Mouse (Mus musculus): ENCODE measurements around the gene Setd5. TPM values are rescaled to one million over a fixed set of nuclear protein-coding genes. Genes with fewer than 3 reads are reported as not detected.
A peak's percentile ranks its signal among the peaks of the same experiment; 100 is the strongest.

The Setd5 gene
- polyA plus RNA-seq, 1 experiment, result 63.7 TPM

DNA sequence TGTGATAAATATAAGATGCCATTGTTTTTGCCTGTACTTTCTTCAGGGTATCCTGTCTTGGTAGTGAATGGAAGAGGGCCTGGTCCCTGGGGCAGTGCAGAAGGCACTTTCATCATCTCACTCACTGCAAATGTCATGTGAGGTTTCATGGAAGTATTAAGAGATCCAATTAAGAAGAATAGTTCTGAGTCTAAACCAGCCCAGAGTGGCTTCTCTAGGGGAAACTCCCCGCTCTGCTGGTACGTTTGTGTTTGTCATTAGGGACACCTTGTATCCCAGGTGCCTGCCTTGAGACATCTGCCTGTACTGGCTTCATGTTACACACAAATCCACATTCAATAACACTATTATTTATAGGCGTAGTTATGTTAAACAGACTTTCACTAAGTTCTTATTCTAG is 32.2 kb downstream of the Setd5 start:
- H3K4me3 ChIP-seq (ENCODE audit: insufficient read depth, low read length), result no peak overlapping the region
- TF ChIP-seq POLR2A (IDR thresholded peaks at IDR 0.05; ENCODE audit: borderline replicate concordance, low read depth, low read length) (no peak), CTCF (IDR thresholded peaks at IDR 0.05; ENCODE audit: low read depth, low read length) (no peak)
- no peak overlapping the region for H3K27ac ChIP-seq (ENCODE audit: insufficient read depth, low read depth, low read length)
- no peaks in the 10 kb centered on the region for H3K4me1 ChIP-seq (ENCODE audit: control insufficient read depth, insufficient read depth, low read length)

DNA sequence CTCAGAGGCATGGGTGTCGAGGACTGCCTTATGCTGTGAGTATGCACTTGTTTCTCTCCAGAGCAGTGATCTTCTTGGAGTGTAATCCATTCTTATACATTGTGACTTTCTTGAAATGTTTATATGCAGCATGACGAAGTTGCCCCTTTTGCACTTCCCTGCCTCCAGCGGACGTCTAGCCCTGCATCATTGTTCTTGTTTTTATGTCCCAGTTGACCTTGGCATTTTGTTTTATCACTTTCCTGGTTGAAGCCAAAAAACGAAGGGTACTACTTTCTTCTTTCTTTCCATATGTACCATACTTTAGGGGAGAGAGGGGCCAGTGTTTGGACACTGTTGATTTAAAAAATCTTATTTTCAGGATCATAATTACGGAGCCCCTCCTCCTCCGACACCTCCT is 32.8 kb downstream of the Setd5 start:
- Histone ChIP-seq H3K27ac (ENCODE audit: insufficient read depth, low read depth, low read length) (no peak overlapping the region), H3K4me3 (ENCODE audit: insufficient read depth, low read length) (no peak overlapping the region), H3K4me1 (ENCODE audit: control insufficient read depth, insufficient read depth, low read length) (no peaks in the 10 kb centered on the region)
- TF ChIP-seq CTCF (IDR thresholded peaks at IDR 0.05; ENCODE audit: low read depth, low read length), result no peak
- TF ChIP-seq POLR2A (IDR thresholded peaks at IDR 0.05; ENCODE audit: borderline replicate concordance, low read depth, low read length), result no peak

DNA sequence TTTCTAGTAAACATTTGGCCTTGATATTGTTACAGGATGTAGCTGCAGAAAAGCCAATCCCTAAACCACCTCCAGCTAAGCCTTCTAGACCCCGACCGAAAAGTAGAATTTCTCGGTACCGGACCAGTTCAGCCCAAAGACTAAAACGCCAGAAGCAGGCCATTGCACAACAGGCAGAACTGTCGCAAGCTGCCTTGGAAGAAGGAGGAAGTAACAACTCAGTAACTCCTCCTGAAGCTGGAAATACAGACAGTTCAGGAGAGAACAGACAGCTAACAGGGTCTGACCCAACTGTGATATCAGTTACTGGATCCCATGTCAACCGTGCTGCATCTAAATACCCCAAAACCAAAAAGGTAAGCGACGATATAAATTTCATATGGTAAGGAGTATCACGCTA is 43.6 kb downstream of the Setd5 start:
- Histone ChIP-seq H3K27ac (ENCODE audit: insufficient read depth, low read depth, low read length) (0 out of 2 replicates have a peak overlapping the region, but pooled peaks have one; percentile 41), H3K4me3 (ENCODE audit: insufficient read depth, low read length) (no peak overlapping the region), H3K4me1 (ENCODE audit: control insufficient read depth, insufficient read depth, low read length) (peaks cover 2% of the 10 kb centered on the region)
- no peak for TF ChIP-seq CTCF (IDR thresholded peaks at IDR 0.05; ENCODE audit: low read depth, low read length)
- no peak for TF ChIP-seq POLR2A (IDR thresholded peaks at IDR 0.05; ENCODE audit: borderline replicate concordance, low read depth, low read length)

DNA sequence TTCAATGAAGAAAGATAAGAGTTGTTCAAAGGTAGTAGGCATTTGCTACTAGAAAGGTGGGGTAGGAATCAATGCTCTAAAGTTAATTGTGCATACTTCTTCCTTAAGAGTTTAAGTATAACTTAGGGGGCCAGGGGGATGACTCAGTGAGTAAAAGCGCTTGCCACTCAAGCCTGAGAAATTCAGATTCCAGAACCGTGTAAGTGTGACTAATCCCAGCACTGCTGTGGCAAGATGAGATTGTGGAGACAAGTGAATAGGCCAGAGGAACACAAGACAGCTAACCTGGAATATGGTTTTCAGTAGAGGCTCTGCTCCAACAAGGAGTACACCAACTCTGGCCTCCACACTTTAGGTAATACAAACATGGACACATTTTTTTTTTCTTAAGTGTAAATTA is 56.2 kb downstream of the Setd5 start:
- H3K4me3 ChIP-seq (ENCODE audit: insufficient read depth, low read length), result no peak overlapping the region
- H3K27ac ChIP-seq (ENCODE audit: insufficient read depth, low read depth, low read length), result no peak overlapping the region
- TF ChIP-seq CTCF (IDR thresholded peaks at IDR 0.05; ENCODE audit: low read depth, low read length) (no peak), POLR2A (IDR thresholded peaks at IDR 0.05; ENCODE audit: borderline replicate concordance, low read depth, low read length) (no peak)
- 0 out of 2 replicates have a peak, but pooled peaks cover under 1% of the 10 kb centered on the region for H3K4me1 ChIP-seq (ENCODE audit: control insufficient read depth, insufficient read depth, low read length)

- Histone ChIP-seq H3K27ac (ENCODE audit: insufficient read depth, low read depth, low read length) (no peak overlapping the region), H3K4me1 (ENCODE audit: control insufficient read depth, insufficient read depth, low read length) (peaks cover 7% of the 10 kb centered on the region), H3K4me3 (ENCODE audit: insufficient read depth, low read length) (no peak overlapping the region)
- no peak for TF ChIP-seq CTCF (IDR thresholded peaks at IDR 0.05; ENCODE audit: low read depth, low read length)
- TF ChIP-seq POLR2A (IDR thresholded peaks at IDR 0.05; ENCODE audit: borderline replicate concordance, low read depth, low read length), result no peak
These were observed 64.4 kb downstream of the Setd5 start for GRCm38 (mm10) chr6:113141389-113142094.

DNA sequence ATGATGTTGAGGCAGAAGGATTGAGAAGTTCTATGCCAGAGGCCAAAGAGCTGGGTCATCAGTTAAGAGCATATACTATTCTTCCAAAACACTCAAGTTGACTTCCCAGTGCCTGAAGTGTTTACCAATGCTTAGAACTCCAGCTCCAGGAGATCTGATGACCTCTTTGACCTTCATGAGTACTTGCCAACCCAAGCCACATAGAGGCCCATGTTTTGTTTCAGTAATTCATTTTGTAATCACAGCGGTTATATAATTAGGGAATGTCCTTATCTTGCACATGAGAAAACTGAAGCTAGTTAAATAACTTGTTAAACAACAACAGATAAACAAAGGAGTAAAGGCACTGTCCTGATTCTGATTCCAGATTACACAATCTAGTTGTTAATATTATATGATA is 67.6 kb downstream of the Setd5 start:
- TF ChIP-seq POLR2A (IDR thresholded peaks at IDR 0.05; ENCODE audit: borderline replicate concordance, low read depth, low read length), result no peak
- TF ChIP-seq CTCF (IDR thresholded peaks at IDR 0.05; ENCODE audit: low read depth, low read length), result no peak
- no peak overlapping the region for H3K27ac ChIP-seq (ENCODE audit: insufficient read depth, low read depth, low read length)
- H3K4me3 ChIP-seq (ENCODE audit: insufficient read depth, low read length), result no peak overlapping the region
- H3K4me1 ChIP-seq (ENCODE audit: control insufficient read depth, insufficient read depth, low read length), result peaks cover under 1% of the 10 kb centered on the region; the same call in 1 of the 2 replicates

DNA sequence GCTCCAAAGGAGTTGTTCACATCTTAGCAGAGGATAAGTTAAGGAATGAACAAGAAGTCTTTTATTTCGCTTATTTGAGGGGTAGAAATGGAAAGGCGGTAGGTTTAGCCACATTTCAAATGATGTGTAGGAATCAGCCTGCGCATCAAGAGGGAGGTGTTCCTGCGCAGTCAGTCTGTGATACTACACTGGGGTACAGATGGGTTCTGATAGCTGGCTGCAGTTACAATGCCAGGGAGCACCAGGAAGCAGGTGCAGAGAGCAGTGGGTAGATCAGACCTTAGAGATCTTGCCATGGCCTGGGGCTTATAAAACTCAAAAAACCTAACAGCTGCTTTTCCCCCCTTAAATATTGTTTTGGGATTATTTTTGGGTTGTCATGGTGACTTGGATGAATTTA is 68.1 kb downstream of the Setd5 start:
- H3K27ac ChIP-seq (ENCODE audit: insufficient read depth, low read depth, low read length), result no peak overlapping the region
- no peaks in the 10 kb centered on the region for H3K4me1 ChIP-seq (ENCODE audit: control insufficient read depth, insufficient read depth, low read length)
- no peak overlapping the region for H3K4me3 ChIP-seq (ENCODE audit: insufficient read depth, low read length)
- no peak for TF ChIP-seq POLR2A (IDR thresholded peaks at IDR 0.05; ENCODE audit: borderline replicate concordance, low read depth, low read length)
- TF ChIP-seq CTCF (IDR thresholded peaks at IDR 0.05; ENCODE audit: low read depth, low read length), result no peak

DNA sequence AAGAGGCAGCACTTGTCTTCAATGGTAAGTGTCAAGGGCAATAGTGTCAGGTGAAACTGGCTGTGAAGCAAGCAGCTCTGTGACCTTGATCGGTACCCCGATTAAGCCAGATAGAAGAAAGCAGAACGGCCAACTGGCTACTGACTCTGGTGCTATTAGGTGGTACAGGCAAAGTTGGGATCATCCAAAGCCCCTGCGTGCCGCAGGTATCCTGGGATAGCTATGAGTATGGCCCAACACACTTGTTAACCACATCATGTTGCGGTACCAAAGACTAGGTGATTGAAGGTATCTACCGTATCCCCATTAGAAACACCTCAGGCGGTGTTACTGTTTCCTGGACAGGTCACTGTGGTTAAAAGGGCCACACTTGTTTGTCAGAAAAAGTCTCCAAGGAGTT is 76.9 kb downstream of the Setd5 start:
- Histone ChIP-seq H3K4me3 (ENCODE audit: insufficient read depth, low read length) (no peak overlapping the region), H3K27ac (ENCODE audit: insufficient read depth, low read depth, low read length) (no peak overlapping the region), H3K4me1 (ENCODE audit: control insufficient read depth, insufficient read depth, low read length) (no peaks in the 10 kb centered on the region)
- TF ChIP-seq POLR2A (IDR thresholded peaks at IDR 0.05; ENCODE audit: borderline replicate concordance, low read depth, low read length), result no peak
- TF ChIP-seq CTCF (IDR thresholded peaks at IDR 0.05; ENCODE audit: low read depth, low read length), result no peak

- no peak for TF ChIP-seq POLR2A (IDR thresholded peaks at IDR 0.05; ENCODE audit: borderline replicate concordance, low read depth, low read length)
- no peak overlapping the region for H3K27ac ChIP-seq (ENCODE audit: insufficient read depth, low read depth, low read length)
- no peak overlapping the region for H3K4me3 ChIP-seq (ENCODE audit: insufficient read depth, low read length)
- H3K4me1 ChIP-seq (ENCODE audit: control insufficient read depth, insufficient read depth, low read length), result no peaks in the 10 kb centered on the region
These were observed 77.7 kb downstream of the Setd5 start for GRCm38 (mm10) chr6:113154886-113155285.

DNA sequence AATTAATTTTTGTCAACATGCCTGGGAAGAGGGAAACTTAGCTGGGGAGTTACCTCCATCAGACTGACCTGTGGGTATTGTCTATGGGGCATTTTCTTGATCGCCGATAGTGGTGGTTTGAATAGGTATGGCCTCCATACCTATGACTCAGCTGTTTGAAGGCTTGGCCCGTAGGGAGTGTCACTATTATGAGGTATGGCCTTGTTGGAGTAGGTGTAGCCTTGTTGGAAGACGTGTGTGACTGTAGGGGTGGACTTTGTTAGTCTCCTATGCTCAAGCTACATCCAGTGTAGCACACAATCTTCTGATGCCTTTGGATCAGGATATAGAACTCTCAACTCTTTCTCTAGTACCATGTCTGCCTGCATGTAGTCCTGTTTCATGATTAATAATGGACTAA is 78.9 kb downstream of the Setd5 start:
- H3K4me3 ChIP-seq (ENCODE audit: insufficient read depth, low read length), result no peak overlapping the region
- H3K27ac ChIP-seq (ENCODE audit: insufficient read depth, low read depth, low read length), result no peak overlapping the region
- no peak for TF ChIP-seq POLR2A (IDR thresholded peaks at IDR 0.05; ENCODE audit: borderline replicate concordance, low read depth, low read length)
- no peak for TF ChIP-seq CTCF (IDR thresholded peaks at IDR 0.05; ENCODE audit: low read depth, low read length)
- no peaks in the 10 kb centered on the region for H3K4me1 ChIP-seq (ENCODE audit: control insufficient read depth, insufficient read depth, low read length)
